In genomic region chr2:143702931-143703344, GRCm38 (mm10) we compare ENCODE assay signal across 17 mouse cellular contexts.
A peak's percentile ranks its signal among the peaks of the same experiment; 100 is the strongest.
DNase-seq lines count a peak whose midpoint lies in the region; ATAC-seq lines count a peak whose summit lies in the region.
"Had no signal": no experiment of that assay in that cellular context is flagged by ENCODE, and none has a peak within 500 bp of the region (broad histone marks: within the 10 kb centered on the region; RNA-seq: fewer than 3 reads in every experiment).

No protein-coding gene starts in this region.

- no peaks in the 10 kb centered on the region for H3K4me1 ChIP-seq in embryonic facial prominence, embryonic 14.5 days (ENCODE audit: control insufficient read depth, insufficient read depth, low read length)
- no peaks in the 10 kb centered on the region for H3K4me1 ChIP-seq in midbrain, embryonic 12.5 days
- H3K4me1 ChIP-seq in neural tube, embryonic 14.5 days (ENCODE audit: control insufficient read depth, insufficient read depth, low read length): no peaks in the 10 kb centered on the region
- H3K4me1 ChIP-seq: forebrain, embryonic 15.5 days; heart, embryonic 15.5 days; limb, embryonic 13.5 days; liver, embryonic 15.5 days had no signal

- H3K27ac ChIP-seq in embryonic facial prominence, embryonic 14.5 days (replicated peaks; ENCODE audit: low read depth, low read length): no peak overlapping the region
- 0 out of 2 replicates have a peak overlapping the region, but pooled peaks have one; percentile 26 for H3K27ac ChIP-seq in midbrain, embryonic 12.5 days (replicated peaks)
- H3K27ac ChIP-seq in neural tube, embryonic 14.5 days (ENCODE audit: low read depth, low read length): no peak overlapping the region
- H3K27ac ChIP-seq: forebrain, embryonic 15.5 days; heart, embryonic 15.5 days; limb, embryonic 13.5 days; liver, embryonic 15.5 days had no signal

- no peaks in the 10 kb centered on the region for H3K36me3 ChIP-seq in embryonic facial prominence, embryonic 14.5 days (ENCODE audit: control insufficient read depth, insufficient read depth, low read length)
- no peaks in the 10 kb centered on the region for H3K36me3 ChIP-seq in midbrain, embryonic 12.5 days
- H3K36me3 ChIP-seq in neural tube, embryonic 14.5 days (ENCODE audit: control insufficient read depth, insufficient read depth, low read length): no peaks in the 10 kb centered on the region
- H3K36me3 ChIP-seq: forebrain, embryonic 15.5 days; heart, embryonic 15.5 days; limb, embryonic 13.5 days; liver, embryonic 15.5 days had no signal

- no peaks in the 10 kb centered on the region for H3K9me3 ChIP-seq in embryonic facial prominence, embryonic 14.5 days (ENCODE audit: control insufficient read depth, low read length)
- no peaks in the 10 kb centered on the region for H3K9me3 ChIP-seq in midbrain, embryonic 12.5 days
- no peaks in the 10 kb centered on the region for H3K9me3 ChIP-seq in neural tube, embryonic 14.5 days (ENCODE audit: control insufficient read depth, low read length)
- H3K9me3 ChIP-seq: forebrain, embryonic 15.5 days; heart, embryonic 15.5 days; limb, embryonic 13.5 days; liver, embryonic 15.5 days had no signal

- H3K4me2 ChIP-seq in embryonic facial prominence, embryonic 14.5 days (ENCODE audit: low read depth, low read length): no peak overlapping the region
- no peak overlapping the region for H3K4me2 ChIP-seq in midbrain, embryonic 12.5 days (replicated peaks)
- no peak overlapping the region for H3K4me2 ChIP-seq in neural tube, embryonic 14.5 days (ENCODE audit: low read depth, low read length)
- H3K4me2 ChIP-seq: forebrain, embryonic 15.5 days; heart, embryonic 15.5 days; limb, embryonic 13.5 days; liver, embryonic 15.5 days had no signal

- intact Hi-C loops in heart, postnatal 10 days (cut with DNase I): no loop called here

- DNase-seq in heart, adult 11 months: peak; percentile 73
- DNase-seq in heart, postnatal 10 days: no peak
- no peak for DNase-seq in embryonic facial prominence, embryonic 14.5 days (ENCODE audit: low spot score)
- no peak for DNase-seq in adipocyte (ENCODE audit: low spot score)
- DNase-seq in lung, postnatal 14 days: no peak
- DNase-seq: adrenal gland, postnatal 36 days; cerebellum, adult 2 months; gastrocnemius, postnatal 14 days; kidney, adult 11 months; thymus, postnatal 25 days had no signal

- 70% methylated on average over 3 of the region's 3 CpGs for WGBS in embryonic facial prominence, embryonic 14.5 days
- 69% methylated on average over 3 of the region's 3 CpGs for WGBS in midbrain, embryonic 12.5 days
- 47% methylated on average over 3 of the region's 3 CpGs for WGBS in neural tube, embryonic 14.5 days

- peak; percentile 37; the same call in 1 of the 2 replicates for ATAC-seq in embryonic facial prominence, embryonic 14.5 days (ENCODE audit: low read depth)
- ATAC-seq in midbrain, embryonic 12.5 days (ENCODE audit: low FRiP score, low read depth): peak; percentile 86
- peak; percentile 76; the same call in 1 of the 2 replicates for ATAC-seq in neural tube, embryonic 14.5 days (ENCODE audit: low read depth)
- ATAC-seq: forebrain, embryonic 15.5 days had no signal

- H3K4me3 ChIP-seq in embryonic facial prominence, embryonic 14.5 days (ENCODE audit: low read depth, low read length): no peak overlapping the region
- no peak overlapping the region for H3K4me3 ChIP-seq in midbrain, embryonic 12.5 days
- H3K4me3 ChIP-seq in neural tube, embryonic 14.5 days (ENCODE audit: low read depth, low read length): no peak overlapping the region
- H3K4me3 ChIP-seq: erythroblast, embryonic 14.5 days; forebrain, embryonic 15.5 days; heart, embryonic 15.5 days; limb, embryonic 13.5 days; liver, embryonic 15.5 days had no signal

- no peaks in the 10 kb centered on the region for H3K27me3 ChIP-seq in embryonic facial prominence, embryonic 14.5 days (replicated peaks; ENCODE audit: control insufficient read depth, insufficient read depth, low read length)
- H3K27me3 ChIP-seq in midbrain, embryonic 12.5 days: no peaks in the 10 kb centered on the region
- no peaks in the 10 kb centered on the region for H3K27me3 ChIP-seq in neural tube, embryonic 14.5 days (ENCODE audit: control insufficient read depth, insufficient read depth, low read length)
- H3K27me3 ChIP-seq: forebrain, embryonic 15.5 days; heart, embryonic 15.5 days; limb, embryonic 13.5 days; liver, embryonic 15.5 days had no signal

- no peak overlapping the region for H3K9ac ChIP-seq in embryonic facial prominence, embryonic 14.5 days (ENCODE audit: low read depth, low read length)
- H3K9ac ChIP-seq in midbrain, embryonic 12.5 days (replicated peaks): no peak overlapping the region
- H3K9ac ChIP-seq in neural tube, embryonic 14.5 days (replicated peaks; ENCODE audit: low read depth, low read length): no peak overlapping the region
- H3K9ac ChIP-seq: forebrain, embryonic 15.5 days; heart, embryonic 15.5 days; limb, embryonic 13.5 days; liver, embryonic 15.5 days had no signal
